Mouse (Mus musculus) heart, adult 2 months (tissue): ENCODE data around the gene Fzd7. TPM values are rescaled to one million over a fixed set of nuclear protein-coding genes. Genes with fewer than 3 reads are reported as not detected.

Experiments used
- DNase-seq, 2 experiments: peaks; one replicate each; pipeline ENCODE4 v3.0.0; 2021
- H3K27ac ChIP-seq: fragments of 200-600 bp; 2 replicates; pipeline ENCODE4 v1.8.1; 2022
- H3K27me3 ChIP-seq: fragments of 200-500 bp; 2 replicates; pipeline ENCODE4 v1.6.1; 2012; ENCODE audit warnings: mild to moderate bottlenecking, low read length, inconsistent platforms, mixed read lengths; ENCODE audit not compliant: control insufficient read depth, insufficient read depth
- H3K36me3 ChIP-seq: fragments of 200-500 bp; 2 replicates; pipeline ENCODE4 v1.6.1; 2012; ENCODE audit warnings: low read length, inconsistent platforms; ENCODE audit not compliant: control insufficient read depth, insufficient read depth
- H3K4me1 ChIP-seq: fragments of 200-500 bp; 2 replicates; pipeline ENCODE4 v1.6.1; 2011; ENCODE audit warnings: low read length; ENCODE audit not compliant: control insufficient read depth, insufficient read depth
- H3K4me3 ChIP-seq: fragments of 200-600 bp; 2 replicates; pipeline ENCODE4 v1.8.1; 2022
- H3K79me2 ChIP-seq: fragments of 200-500 bp; replicated peaks from 2 replicates; pipeline ENCODE4 v1.6.1; 2012; ENCODE audit warnings: mild to moderate bottlenecking, inconsistent platforms, low read length, moderate library complexity, mixed read lengths; ENCODE audit not compliant: control insufficient read depth, insufficient read depth
- H3K9ac ChIP-seq: fragments of 200-500 bp; 2 replicates; pipeline ENCODE4 v1.6.1; 2012; ENCODE audit warnings: low read depth, mild to moderate bottlenecking, control low read depth, inconsistent platforms, low read length, mixed read lengths
- CTCF ChIP-seq: fragments of 200-600 bp; IDR thresholded peaks from 2 replicates; pipeline ENCODE4 v1.8.1; 2022; ENCODE audit warnings: antibody characterized with exemption, mild to moderate bottlenecking, moderate library complexity
- EP300 ChIP-seq: fragments of 200-500 bp; IDR thresholded peaks from 2 replicates; pipeline ENCODE4 v1.6.1; 2011; ENCODE audit warnings: low read depth, low read length, control low read depth; ENCODE audit not compliant: insufficient read depth
- POLR2A ChIP-seq: fragments of 200-500 bp; IDR thresholded peaks from 2 replicates; pipeline ENCODE4 v1.6.1; 2011; ENCODE audit warnings: mild to moderate bottlenecking, low read depth, low read length, control low read depth; ENCODE audit not compliant: insufficient read depth
- WGBS: fragments of 180-500 bp; shearing (Covaris S2); methylation state at CpG from one replicate; pipeline ENCODE4 v1.1.7; 2018; 5-methylcytosine and 5-hydroxymethylcytosine counted together
- intact Hi-C: fragments of 180-260 bp; cut with DNase I; formaldehyde crosslinking; loops from one replicate; pipeline ENCODE4 v1.15.1; 2025
- long read RNA-seq: library from polyadenylated mRNA; stranded (forward); transcript quantifications from one replicate; pipeline ENCODE4 v2.0.0, GENCODE M21; 2021
- polyA plus RNA-seq: library from polyadenylated mRNA; depleted of rRNA; stranded (reverse); fragments of >200 nt; gene quantifications from 2 replicates; pipeline ENCODE4 v1.2.3, GENCODE M21; 2012; rRNA removed
- total RNA-seq, 2 experiments: library from RNA; stranded (reverse); gene quantifications; 2 replicates each; pipeline ENCODE4 v1.2.3; 2021

Gene Fzd7
- 1 to 10 TPM; 5.3 to 7.0 TPM for total RNA-seq
- 5.8 TPM in 2 replicates for polyA plus RNA-seq
- long read RNA-seq, full-length matches to known transcripts: 2 of 2 reads
- long read RNA-seq, partial matches to known transcripts: 0 of 2 reads
- long read RNA-seq, other reads (novel, unspliced or antisense): 0 of 2 reads

DNA sequence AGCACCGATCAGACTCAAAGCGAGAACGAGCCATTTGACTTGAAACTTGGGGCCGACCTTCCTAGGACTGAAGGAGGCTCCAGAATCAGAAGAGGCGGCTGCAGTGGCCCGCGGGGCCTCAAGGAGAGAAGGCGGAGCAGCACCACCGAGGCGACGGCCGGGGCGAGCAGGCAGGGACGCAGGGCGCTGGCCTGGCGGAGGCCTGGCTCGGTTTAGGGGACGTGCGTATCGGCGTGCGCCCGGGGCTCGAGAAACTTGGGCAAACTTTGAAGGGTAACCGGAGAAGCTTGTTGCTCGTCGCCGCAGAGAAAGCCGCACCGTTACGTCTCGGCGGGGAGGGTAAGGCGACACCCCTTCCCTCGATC lies at the start of gene Fzd7:
Gene Fzd7, plus strand, starts transcription at position 94 of the 365 bp plus-strand sequence.
- intact Hi-C loops: loop anchor here (2.0 to 5.0 kb wide), 3 partner anchors 102 to 245 kb away; partner anchors contain the start of gene Als2
- H3K9ac ChIP-seq: peak within 1 kb of the TSS; percentile 74
- TF ChIP-seq EP300 (no peak), CTCF (peak; percentile 1; the same call in 1 of the 2 replicates)
- peaks cover 2% of the 10 kb centered on the region; the same call in 1 of the 2 replicates for H3K4me1 ChIP-seq
- peak within 1 kb of the TSS; percentile 84 for H3K4me3 ChIP-seq
- under 1% methylated on average over 34 of the region's 35 CpGs for WGBS
- peak within 1 kb of the TSS; percentile 87 for H3K27ac ChIP-seq
- DNase-seq: no peak
- no peaks in the 10 kb centered on the region for H3K27me3 ChIP-seq
- no peaks in the 10 kb centered on the region for H3K36me3 ChIP-seq
- H3K79me2 ChIP-seq: no peaks in the 10 kb centered on the region

DNA sequence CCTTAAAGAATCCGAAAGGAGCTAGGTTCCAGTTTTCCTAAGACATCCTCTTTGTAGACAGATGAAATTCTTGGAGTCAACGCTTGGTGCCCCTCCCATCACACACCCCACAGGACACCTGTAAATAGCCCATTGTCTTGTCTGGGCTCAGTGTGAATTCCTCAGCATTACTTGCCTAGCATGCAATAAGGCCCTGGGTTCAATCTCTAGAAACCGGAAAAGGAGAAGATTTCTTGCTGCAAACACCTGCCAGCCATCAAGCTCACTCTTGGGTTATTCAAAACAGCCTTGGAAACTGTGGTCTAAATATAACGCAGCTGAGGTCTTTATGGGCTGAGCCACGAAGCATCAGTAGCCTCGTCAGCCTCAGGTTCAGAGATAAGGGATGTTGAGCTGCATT lies 48.9 kb upstream of the Fzd7 start:
- DNase-seq: no peak
- no peaks in the 10 kb centered on the region for H3K27me3 ChIP-seq
- no peaks in the 10 kb centered on the region for H3K36me3 ChIP-seq
- H3K27ac ChIP-seq: no peak overlapping the region
- intact Hi-C loops: no loop called here
- no peak overlapping the region for H3K9ac ChIP-seq
- no peak overlapping the region for H3K4me3 ChIP-seq
- TF ChIP-seq POLR2A (no peak), CTCF (no peak), EP300 (no peak)
- 69% methylated on average over 6 of the region's 6 CpGs for WGBS
- peaks cover 2% of the 10 kb centered on the region; the same call in 1 of the 2 replicates for H3K4me1 ChIP-seq
- H3K79me2 ChIP-seq: no peaks in the 10 kb centered on the region

DNA sequence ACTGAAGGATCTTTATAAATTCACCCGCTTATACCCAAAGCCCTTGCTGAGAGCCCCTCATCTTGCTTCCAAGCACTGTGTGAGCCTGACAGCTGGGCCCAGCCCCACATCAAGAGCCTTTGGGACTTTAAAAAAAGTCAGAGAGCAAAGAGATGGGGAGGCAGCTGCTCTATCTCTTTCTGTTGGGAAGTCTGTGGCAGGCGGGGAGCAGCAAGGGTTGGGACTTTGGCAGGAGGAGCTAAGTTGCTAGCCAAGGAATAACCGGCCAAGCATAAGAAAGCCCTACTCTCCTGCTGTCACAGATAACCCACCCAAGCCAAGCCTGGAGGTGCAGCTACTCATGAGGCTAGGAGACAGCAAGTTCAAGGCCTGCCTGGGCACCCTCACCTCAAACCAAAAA lies 48.2 kb upstream of the Fzd7 start:
- Histone ChIP-seq H3K79me2 (no peaks in the 10 kb centered on the region), H3K4me3 (no peak overlapping the region), H3K27me3 (no peaks in the 10 kb centered on the region), H3K9ac (no peak overlapping the region), H3K36me3 (no peaks in the 10 kb centered on the region), H3K27ac (no peak overlapping the region), H3K4me1 (peaks cover 2% of the 10 kb centered on the region; the same call in 1 of the 2 replicates)
- TF ChIP-seq CTCF (no peak), EP300 (0 out of 2 replicates have a peak, but pooled peaks have one; percentile 7), POLR2A (no peak)
- WGBS: 59% methylated on average over 3 of the region's 3 CpGs
- intact Hi-C loops: no loop called here
- DNase-seq: peak; percentile 67 to 76

DNA sequence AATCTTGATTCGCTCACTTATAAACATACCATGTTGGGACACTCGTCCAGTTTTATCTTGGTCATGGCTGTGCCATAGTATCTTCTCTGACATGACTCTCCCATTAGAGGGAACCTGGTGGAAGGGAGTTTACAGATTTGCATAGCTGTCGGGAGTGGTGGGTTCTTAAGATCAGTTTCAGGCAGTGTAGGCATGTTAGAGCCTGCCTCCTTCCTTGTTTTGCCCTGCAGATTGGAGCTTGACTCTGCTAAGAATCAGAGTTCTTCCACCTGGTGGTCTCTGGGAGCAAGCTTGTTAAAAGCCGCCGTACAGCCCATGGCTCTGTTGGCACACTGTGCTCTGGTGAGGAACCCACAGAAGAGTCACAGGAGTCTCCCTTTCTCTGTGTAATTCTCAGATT lies 47.0 kb upstream of the Fzd7 start:
- WGBS: 89% methylated on average over 5 of the region's 5 CpGs
- H3K27me3 ChIP-seq: no peaks in the 10 kb centered on the region
- intact Hi-C loops: no loop called here
- peaks cover 2% of the 10 kb centered on the region; the same call in 1 of the 2 replicates for H3K4me1 ChIP-seq
- H3K27ac ChIP-seq: no peak overlapping the region
- no peaks in the 10 kb centered on the region for H3K79me2 ChIP-seq
- H3K4me3 ChIP-seq: no peak overlapping the region
- TF ChIP-seq EP300: no peak
- no peak for TF ChIP-seq POLR2A
- TF ChIP-seq CTCF: no peak
- no peak for DNase-seq
- no peak overlapping the region for H3K9ac ChIP-seq
- no peaks in the 10 kb centered on the region for H3K36me3 ChIP-seq

DNA sequence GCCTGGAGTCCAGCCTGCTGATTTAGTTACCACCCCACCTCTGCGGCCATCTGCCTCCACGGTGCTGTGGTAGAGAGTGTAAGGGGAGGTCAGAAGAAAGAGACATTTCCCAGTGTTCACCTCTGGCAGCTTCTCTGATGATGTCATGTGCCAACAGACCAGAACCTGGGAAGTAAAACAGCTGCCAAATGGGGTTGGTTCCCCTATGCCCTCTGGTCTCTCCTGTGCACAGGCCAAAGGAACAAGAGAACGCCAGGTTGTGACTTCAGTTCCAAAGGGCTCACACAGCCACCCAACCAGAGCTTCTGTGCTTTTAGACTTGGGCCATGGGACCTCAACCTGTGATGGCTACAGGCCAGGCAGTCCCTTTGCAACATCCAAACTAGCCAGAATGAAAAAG lies 45.9 kb upstream of the Fzd7 start:
- TF ChIP-seq POLR2A (no peak), EP300 (no peak), CTCF (no peak)
- Histone ChIP-seq H3K9ac (no peak overlapping the region), H3K27me3 (no peaks in the 10 kb centered on the region), H3K4me1 (peaks cover 2% of the 10 kb centered on the region; the same call in 1 of the 2 replicates), H3K27ac (no peak overlapping the region), H3K79me2 (no peaks in the 10 kb centered on the region), H3K36me3 (no peaks in the 10 kb centered on the region), H3K4me3 (no peak overlapping the region)
- no peak for DNase-seq
- 83% methylated on average over 3 of the region's 3 CpGs for WGBS
- intact Hi-C loops: no loop called here

DNA sequence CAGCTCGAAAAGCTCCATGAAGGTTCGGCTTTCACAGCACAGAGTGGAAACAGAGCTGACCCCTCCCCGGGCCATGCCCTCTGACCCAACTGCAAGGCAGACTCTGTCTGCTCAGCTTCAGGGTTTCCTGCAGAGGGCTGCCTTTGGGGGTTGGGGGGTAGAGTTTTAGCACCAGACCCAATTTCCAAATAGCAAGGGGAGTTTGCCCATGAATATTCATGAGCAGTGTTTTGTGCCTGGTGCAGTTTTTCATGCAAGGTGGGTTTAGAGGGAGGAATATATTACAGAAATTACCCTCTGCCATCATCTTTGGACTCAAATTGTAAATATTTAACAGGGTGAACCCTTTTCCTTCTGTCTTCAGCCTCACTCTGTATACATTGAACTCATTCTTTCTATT lies 44.3 kb upstream of the Fzd7 start:
- 44% methylated on average over 3 of the region's 3 CpGs for WGBS
- Histone ChIP-seq H3K79me2 (no peaks in the 10 kb centered on the region), H3K4me3 (no peak overlapping the region), H3K27ac (no peak overlapping the region), H3K4me1 (peaks cover 2% of the 10 kb centered on the region; the same call in 1 of the 2 replicates), H3K36me3 (no peaks in the 10 kb centered on the region), H3K9ac (no peak overlapping the region), H3K27me3 (no peaks in the 10 kb centered on the region)
- no peak for DNase-seq
- TF ChIP-seq POLR2A (no peak), CTCF (no peak), EP300 (no peak)
- intact Hi-C loops: no loop called here
